9 mouse cellular contexts compared by ENCODE assay signal in genomic region chr5:35755131-35755733, GRCm38 (mm10). TPM values are rescaled to one million over a fixed set of nuclear protein-coding genes. Genes with fewer than 3 reads are reported as not detected.
DNase-seq lines count a peak whose midpoint lies in the region; ATAC-seq and TF ChIP-seq lines count a peak whose summit lies in the region.
"Had no signal": no experiment of that assay in that cellular context is flagged by ENCODE, and none has a peak within 500 bp of the region (broad histone marks: within the 10 kb centered on the region; RNA-seq: fewer than 3 reads in every experiment).

No protein-coding gene starts in this region.

- WGBS in lung, postnatal 0 days, result 21% methylated on average over 5 of the region's 5 CpGs
- WGBS in small intestine, adult 2 months, result 20% methylated on average over 5 of the region's 5 CpGs

- peak; percentile 63 for ATAC-seq in common myeloid progenitor, adult 5-6 weeks (replicated peaks; ENCODE audit: low read depth, poor library complexity, severe bottlenecking)
- peak; percentile 30 to 34; a peak in 1 of 4 replicates for ATAC-seq in hematopoietic stem cell, adult 5-6 weeks (replicated peaks in 1 of 2; ENCODE audit: insufficient read depth in 1 of 2, low FRiP score in 2 of 2, low TSS enrichment in 1 of 2, low read depth in 1 of 2, poor library complexity in 2 of 2, severe bottlenecking in 2 of 2)
- ATAC-seq in lung, postnatal 0 days, result peak; percentile 25

- no peaks in the 10 kb centered on the region for H3K36me3 ChIP-seq in lung, postnatal 0 days (ENCODE audit: insufficient read depth, low read length)
- no peaks in the 10 kb centered on the region for H3K36me3 ChIP-seq in small intestine, adult 2 months (ENCODE audit: control insufficient read depth, insufficient read depth, low read length)
- H3K36me3 ChIP-seq: heart, embryonic 15.5 days; neural tube, embryonic 13.5 days had no signal

- H3K4me3 ChIP-seq in lung, postnatal 0 days (ENCODE audit: low read depth, low read length), result no peak overlapping the region
- no peak overlapping the region for H3K4me3 ChIP-seq in small intestine, adult 2 months (ENCODE audit: low read depth, low read length)
- H3K4me3 ChIP-seq: heart, embryonic 15.5 days; neural tube, embryonic 13.5 days had no signal

- no peak; the same call in 1 of the 2 replicates for TF ChIP-seq EP300 in lung, postnatal 0 days (IDR thresholded peaks at IDR 0.05)

- H3K4me2 ChIP-seq in lung, postnatal 0 days (replicated peaks; ENCODE audit: low read depth, low read length), result no peak overlapping the region
- H3K4me2 ChIP-seq: heart, embryonic 15.5 days; neural tube, embryonic 13.5 days had no signal

- no peak for TF ChIP-seq POLR2A in small intestine, adult 2 months (IDR thresholded peaks at IDR 0.05; ENCODE audit: low read depth, low read length)

- no peaks in the 10 kb centered on the region for H3K9me3 ChIP-seq in lung, postnatal 0 days (ENCODE audit: low read length)
- H3K9me3 ChIP-seq: heart, embryonic 15.5 days; neural tube, embryonic 13.5 days had no signal

- DNase-seq in spleen, adult 18-20 months, result peak; percentile 23 to 53
- no peak for DNase-seq in spleen, adult 12 weeks (ENCODE audit: low spot score)
- DNase-seq in adrenal gland, adult 2 months, result peak; percentile 72
- peak; percentile 90 for DNase-seq in lung, postnatal 0 days (ENCODE audit: low spot score)

- H3K4me1 ChIP-seq in lung, postnatal 0 days (ENCODE audit: insufficient read depth, low read depth, low read length), result 0 out of 2 replicates have a peak, but pooled peaks cover 10% of the 10 kb centered on the region
- peaks cover 7% of the 10 kb centered on the region for H3K4me1 ChIP-seq in small intestine, adult 2 months (ENCODE audit: control insufficient read depth, insufficient read depth, insufficient read length, low read length)

- no peak overlapping the region for H3K9ac ChIP-seq in lung, postnatal 0 days (replicated peaks; ENCODE audit: low read depth)
- H3K9ac ChIP-seq: heart, embryonic 15.5 days; neural tube, embryonic 13.5 days had no signal

- peak; percentile 95 for TF ChIP-seq CTCF in lung, postnatal 0 days (IDR thresholded peaks at IDR 0.05)
- peak; percentile 89; the same call in 1 of the 2 replicates for TF ChIP-seq CTCF in small intestine, adult 2 months (IDR thresholded peaks at IDR 0.05; ENCODE audit: extremely low read depth, insufficient read length, insufficient replicate concordance, low read depth, low read length)

- peaks cover 23% of the 10 kb centered on the region; the same call in 1 of the 2 replicates for H3K27me3 ChIP-seq in lung, postnatal 0 days (replicated peaks; ENCODE audit: insufficient read depth, low read length)
- H3K27me3 ChIP-seq in small intestine, adult 2 months (ENCODE audit: control insufficient read depth, insufficient read depth, low read length), result peaks cover 4% of the 10 kb centered on the region; the same call in 1 of the 2 replicates

- no peak overlapping the region for H3K27ac ChIP-seq in lung, postnatal 0 days (ENCODE audit: low read length)
- H3K27ac ChIP-seq in small intestine, adult 2 months (ENCODE audit: insufficient read depth, low read depth, low read length), result no peak overlapping the region
- H3K27ac ChIP-seq: heart, embryonic 15.5 days; neural tube, embryonic 13.5 days had no signal

RNA-seq across cellular contexts. Expression of gene Ablim2, which starts 2.4 kb away (rescaled TPM):
- total RNA-seq in adrenal gland, adult 2 months (2021), result 10 to 100 TPM in 1 of 2 experiments, 1 to 10 TPM in 1; 9.5 to 10.1 TPM
- polyA plus RNA-seq in adrenal gland, adult 2 months (2012; rRNA removed), result 34.8 and 38.2 TPM in 2 replicates
- not detected in 2 replicates for total RNA-seq in common myeloid progenitor, adult 5-6 weeks (2017)
- 3.7 TPM in 1 of 2 replicates, not detected in the other for total RNA-seq in hematopoietic stem cell, adult 5-6 weeks (2017)
- polyA plus RNA-seq in lung, postnatal 0 days (2015; fragmentation: Nextera tagmentation; extraction: Ambion mirVana), result 0.74 and 0.75 TPM in 2 replicates
- 6.8 and 9.1 TPM in 2 replicates for polyA plus RNA-seq in small intestine, adult 2 months (2012; rRNA removed)

RNA-seq across cellular contexts. Expression of gene Sh3tc1, which starts 15.4 kb away (rescaled TPM):
- 10 to 100 TPM; 22.2 to 25.8 TPM for total RNA-seq in adrenal gland, adult 2 months (2021)
- polyA plus RNA-seq in adrenal gland, adult 2 months (2012; rRNA removed), result 27.7 and 28.0 TPM in 2 replicates
- total RNA-seq in common myeloid progenitor, adult 5-6 weeks (2017), result 3.9 and 8.5 TPM in 2 replicates
- total RNA-seq in hematopoietic stem cell, adult 5-6 weeks (2017), result 1.9 and 10.8 TPM in 2 replicates
- 21.1 and 22.9 TPM in 2 replicates for polyA plus RNA-seq in lung, postnatal 0 days (2015; fragmentation: Nextera tagmentation; extraction: Ambion mirVana)
- 5.5 and 7.7 TPM in 2 replicates for polyA plus RNA-seq in small intestine, adult 2 months (2012; rRNA removed)
